Mouse (Mus musculus) kidney, adult 2 months (tissue): ENCODE results near the gene Hist1h2bk.

Experiments
- CTCF ChIP-seq: fragments of 200-500 bp; conservative IDR thresholded peaks from 2 replicates; pipeline ENCODE4 v1.5.1; 2011; ENCODE audit warnings: low read depth, mild to moderate bottlenecking, control low read depth, low read length, moderate library complexity, mixed read lengths; ENCODE audit not compliant: insufficient read depth, insufficient read length
- POLR2A ChIP-seq: fragments of 200-500 bp; IDR thresholded peaks from one replicate; pipeline ENCODE4 v1.6.1; 2011; ENCODE audit warnings: low read depth, low read length, control low read depth

- TF ChIP-seq CTCF (no peak), POLR2A (no peak)
Observed at GRCm38 (mm10) chr13:21997821-21998220, 37.8 kb upstream of the Hist1h2bk start.
